Mouse (Mus musculus) lung, postnatal 0 days (tissue): Measurements from ENCODE around the gene Caprin1. TPM values are rescaled to one million over a fixed set of nuclear protein-coding genes. Genes with fewer than 3 reads are reported as not detected.

Experiments used
- ATAC-seq: fragments of 200-750 bp; cut with Nextera tagmentation; 2 replicates; pipeline ENCODE4 v1.8.0; 2017; ENCODE audit warnings: moderate library complexity
- DNase-seq: peaks from one replicate; pipeline ENCODE4 v3.0.0-alpha.2; 2016; ENCODE audit warnings: low spot score
- H3K27ac ChIP-seq: fragments of 300-500 bp; sonication (generic); 2 replicates; pipeline ENCODE4 v1.5.1; 2014; ENCODE audit warnings: antibody characterized with exemption, mild to moderate bottlenecking, low read length, mixed read lengths
- H3K27me3 ChIP-seq: fragments of 300-500 bp; sonication (generic); replicated peaks from 2 replicates; pipeline ENCODE4 v1.6.1; 2014; ENCODE audit warnings: low read length, mixed read lengths; ENCODE audit not compliant: insufficient read depth
- H3K36me3 ChIP-seq: fragments of 300-500 bp; sonication (generic); 2 replicates; pipeline ENCODE4 v1.6.1; 2014; ENCODE audit warnings: low read length, mixed read lengths; ENCODE audit not compliant: insufficient read depth
- H3K4me1 ChIP-seq: fragments of 300-500 bp; sonication (generic); 2 replicates; pipeline ENCODE4 v1.6.1; 2014; ENCODE audit warnings: antibody characterized with exemption, low read depth, low read length, mixed read lengths; ENCODE audit not compliant: insufficient read depth
- H3K4me2 ChIP-seq: fragments of 300-500 bp; sonication (generic); replicated peaks from 2 replicates; pipeline ENCODE4 v1.6.1; 2014; ENCODE audit warnings: low read depth, mild to moderate bottlenecking, low read length, moderate library complexity, mixed read lengths
- H3K4me3 ChIP-seq: fragments of 300-500 bp; sonication (generic); 2 replicates; pipeline ENCODE4 v1.5.1; 2014; ENCODE audit warnings: low read depth, low read length
- H3K9ac ChIP-seq: fragments of 300-500 bp; sonication (generic); replicated peaks from 2 replicates; pipeline ENCODE4 v1.6.1; 2014; ENCODE audit warnings: low read depth, mild to moderate bottlenecking
- H3K9me3 ChIP-seq: fragments of 300-500 bp; sonication (generic); 2 replicates; pipeline ENCODE4 v1.6.1; 2016; ENCODE audit warnings: low read length, mixed read lengths
- CTCF ChIP-seq: IDR thresholded peaks from 2 replicates; pipeline ENCODE4 v1.5.1; 2016; ENCODE audit warnings: antibody characterized with exemption, mild to moderate bottlenecking
- EP300 ChIP-seq: IDR thresholded peaks from 2 replicates; pipeline ENCODE4 v1.6.1; 2016; ENCODE audit warnings: antibody characterized with exemption, mild to moderate bottlenecking, control low read depth
- WGBS: fragments of 180-500 bp; shearing (Covaris S2); extraction: QIAGEN DNeasy Blood & Tissue Kit; methylation state at CpG from one replicate; pipeline ENCODE4 v1.1.7; 2014; 5-methylcytosine and 5-hydroxymethylcytosine counted together
- microRNA-seq: library from miRNA; unstranded; fragments of <30 nt; microRNA quantifications from one replicate; pipeline ENCODE4, GENCODE M21; 2016
- polyA plus RNA-seq: library from polyadenylated mRNA; unstranded; fragments of >200 nt; fragmentation: Nextera tagmentation; extraction: Ambion mirVana; gene quantifications from 2 replicates; pipeline ENCODE4 v1.2.1, GENCODE M21; 2015

The Caprin1 gene
- polyA plus RNA-seq, 1 experiment from 2014 or later, result 87.8 TPM

- no peak overlapping the region for H3K27ac ChIP-seq
- H3K9ac ChIP-seq, result no peak overlapping the region
- peaks cover 5% of the 10 kb centered on the region for H3K36me3 ChIP-seq
- no peaks in the 10 kb centered on the region for H3K9me3 ChIP-seq
- WGBS, result 70% methylated on average over 2 of the region's 2 CpGs
- H3K4me2 ChIP-seq, result no peak overlapping the region
- TF ChIP-seq CTCF, result no peak
- no peak for TF ChIP-seq EP300
- H3K4me3 ChIP-seq, result no peak overlapping the region
- H3K4me1 ChIP-seq, result no peaks in the 10 kb centered on the region
- ATAC-seq, result peak; percentile 44
- DNase-seq, result peak; percentile 59
- no peaks in the 10 kb centered on the region for H3K27me3 ChIP-seq
Measured at GRCm38 (mm10) chr2:103724521-103724920, 72.9 kb downstream of the Caprin1 start.

DNA sequence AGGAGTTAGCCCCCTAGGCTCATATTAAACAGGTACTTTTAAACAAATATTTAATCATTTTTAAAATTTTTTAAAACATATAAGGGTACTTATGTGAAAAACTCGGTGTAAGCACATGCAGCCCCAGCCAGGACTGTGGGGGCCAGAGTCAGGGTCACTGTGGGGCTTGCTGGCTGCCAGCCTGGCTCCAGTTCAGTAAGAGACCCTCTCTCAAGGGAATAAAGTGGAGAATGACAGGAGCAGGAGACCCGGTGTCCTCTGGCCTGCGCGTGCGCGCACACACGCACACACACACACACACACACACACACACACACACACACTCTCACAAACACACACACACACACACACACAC lies 78.2 kb downstream of the Caprin1 start:
- peaks cover 5% of the 10 kb centered on the region for H3K36me3 ChIP-seq

DNA sequence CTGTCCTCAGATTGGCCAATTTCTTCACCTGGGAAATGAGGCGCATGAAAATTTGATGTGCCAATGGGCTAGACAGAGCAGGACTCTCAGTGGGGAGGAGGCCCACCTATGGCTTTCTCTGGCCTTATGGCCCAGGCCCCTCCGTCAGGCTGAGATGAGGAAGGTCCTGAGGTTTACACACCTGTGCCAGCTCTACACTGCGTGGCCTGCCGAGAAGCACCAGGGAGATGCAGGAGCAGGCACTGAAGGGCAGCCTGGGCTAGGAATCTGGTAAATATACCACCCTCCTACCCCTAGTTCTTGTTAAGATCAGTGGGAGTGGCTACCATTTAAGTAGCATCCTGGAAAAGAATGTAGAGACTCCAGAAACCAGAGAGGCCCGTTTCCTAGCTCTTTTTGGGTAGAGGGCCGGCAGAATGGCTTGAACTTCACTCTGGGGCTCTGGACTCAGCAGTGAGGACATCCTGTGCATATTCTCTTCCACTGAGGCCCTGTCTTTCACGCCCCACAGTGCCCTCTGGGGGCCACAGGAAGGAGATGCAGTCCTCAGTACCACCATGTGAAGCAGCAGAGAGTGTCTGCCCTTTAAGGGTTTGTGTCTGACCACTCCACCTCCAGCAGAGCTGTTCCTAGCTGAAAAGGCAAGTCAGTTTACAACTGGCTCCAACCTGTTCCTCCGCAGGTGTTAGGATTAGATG lies 78.7 kb downstream of the Caprin1 start:
- Histone ChIP-seq H3K4me2 (no peak overlapping the region), H3K27ac (no peak overlapping the region), H3K27me3 (no peaks in the 10 kb centered on the region), H3K9me3 (no peaks in the 10 kb centered on the region), H3K9ac (no peak overlapping the region), H3K36me3 (peaks cover 5% of the 10 kb centered on the region), H3K4me3 (no peak overlapping the region), H3K4me1 (no peaks in the 10 kb centered on the region)
- DNase-seq, result peak; percentile 88
- 52% methylated on average over 8 of the region's 8 CpGs for WGBS
- peak; percentile 97 for TF ChIP-seq CTCF
- TF ChIP-seq EP300, result no peak
- ATAC-seq, result peak; percentile 89

More for the DNA sequence above, 78.2 kb downstream of the Caprin1 start:
- WGBS, result 68% methylated on average over 7 of the region's 7 CpGs
- no peak overlapping the region for H3K4me3 ChIP-seq
- no peaks in the 10 kb centered on the region for H3K4me1 ChIP-seq
- no peaks in the 10 kb centered on the region for H3K27me3 ChIP-seq
- no peak overlapping the region for H3K9ac ChIP-seq
- ATAC-seq (peak; percentile 20; the same call in 1 of the 2 replicates), DNase-seq (no peak)
- H3K4me2 ChIP-seq, result no peak overlapping the region
- TF ChIP-seq CTCF (no peak), EP300 (no peak)
- H3K27ac ChIP-seq, result no peak overlapping the region
- no peaks in the 10 kb centered on the region for H3K9me3 ChIP-seq

DNA sequence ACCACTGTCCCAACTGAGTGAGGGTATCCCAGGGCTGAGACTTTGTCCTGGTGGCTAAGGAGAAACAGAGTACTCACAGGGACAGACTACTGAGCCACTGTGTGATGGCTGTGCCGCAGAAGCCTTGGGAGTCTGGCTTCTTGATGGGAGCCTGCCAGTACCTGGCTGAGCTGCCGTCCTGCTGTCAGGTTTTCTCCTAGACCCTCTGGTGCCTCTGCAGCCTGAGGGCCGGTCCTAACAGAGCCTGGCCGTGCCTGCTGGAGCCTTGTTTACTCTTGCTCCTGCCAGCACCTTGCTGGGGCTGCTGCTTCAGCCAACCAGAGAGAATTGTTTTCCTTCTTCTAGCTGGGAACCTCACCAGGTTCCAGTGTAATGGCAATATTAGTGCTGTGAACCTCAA lies 83.0 kb downstream of the Caprin1 start:
- H3K4me1 ChIP-seq, result no peaks in the 10 kb centered on the region
- no peak overlapping the region for H3K4me2 ChIP-seq
- TF ChIP-seq EP300 (no peak), CTCF (no peak)
- no peak overlapping the region for H3K9ac ChIP-seq
- H3K36me3 ChIP-seq, result no peaks in the 10 kb centered on the region; the same call in 1 of the 2 replicates
- H3K4me3 ChIP-seq, result no peak overlapping the region
- H3K27me3 ChIP-seq, result no peaks in the 10 kb centered on the region
- DNase-seq (no peak), ATAC-seq (no peak)
- 54% methylated on average over 4 of the region's 4 CpGs for WGBS
- no peak overlapping the region for H3K27ac ChIP-seq
- H3K9me3 ChIP-seq, result no peaks in the 10 kb centered on the region

DNA sequence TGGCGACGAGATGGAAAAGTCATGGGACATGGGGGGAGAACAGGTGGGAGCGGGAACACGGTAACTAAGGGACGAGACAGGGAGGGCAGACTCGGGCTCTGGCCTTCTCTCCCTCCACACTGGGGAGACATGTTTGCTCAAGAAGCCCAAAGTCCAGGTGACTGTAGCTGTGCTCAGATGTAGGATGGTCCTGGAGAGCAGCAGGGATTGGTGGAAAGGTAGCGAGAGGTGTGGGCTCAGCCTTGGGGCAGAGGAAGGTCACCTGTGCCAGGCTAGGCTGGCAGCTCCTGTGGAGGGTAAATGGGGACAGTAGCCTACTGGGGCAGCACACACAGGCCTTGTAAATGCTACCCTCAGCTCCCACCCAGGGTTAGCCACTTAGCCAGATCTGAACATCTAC lies 83.6 kb downstream of the Caprin1 start:
- Histone ChIP-seq H3K9me3 (no peaks in the 10 kb centered on the region), H3K27ac (no peak overlapping the region), H3K36me3 (no peaks in the 10 kb centered on the region; the same call in 1 of the 2 replicates), H3K4me3 (no peak overlapping the region), H3K4me2 (no peak overlapping the region), H3K27me3 (no peaks in the 10 kb centered on the region), H3K9ac (no peak overlapping the region), H3K4me1 (no peaks in the 10 kb centered on the region)
- WGBS, result 74% methylated on average over 7 of the region's 7 CpGs
- TF ChIP-seq CTCF, result no peak
- no peak for TF ChIP-seq EP300
- ATAC-seq (no peak), DNase-seq (no peak)

Small RNA genes lying within 50 kb of the gene (microRNA-seq; reads per million reads assigned to microRNA genes)
- not detected for gene Gm22757
- gene Gm22761, result not detected

Other genes starting within 250 kb of the Caprin1 start
- gene Abtb2, start 231.3 kb downstream of the Caprin1 start, polyA plus RNA-seq, result 3.6 and 4.5 TPM in 2 replicates
- gene Nat10, start 36.4 kb downstream of the Caprin1 start, polyA plus RNA-seq, result 6.2 TPM in 2 replicates
- gene Lmo2, start 160.3 kb upstream of the Caprin1 start, polyA plus RNA-seq, result 30.6 and 46.5 TPM in 2 replicates
- gene Fbxo3, start 230.1 kb upstream of the Caprin1 start, polyA plus RNA-seq, result 38.3 and 40.9 TPM in 2 replicates
- 1.4 and 1.6 TPM in 2 replicates for gene 4931422A03Rik, start 230.7 kb upstream of the Caprin1 start, polyA plus RNA-seq